Mouse (Mus musculus) lung, adult 2 months (tissue): ENCODE results near the gene Lonrf2.

Source experiments
- CTCF ChIP-seq: fragments of 200-500 bp; IDR thresholded peaks from 2 replicates; pipeline ENCODE4 v1.5.1; 2011; ENCODE audit warnings: mild to moderate bottlenecking, low read length, control low read depth; ENCODE audit not compliant: insufficient read depth
- POLR2A ChIP-seq: fragments of 200-500 bp; IDR thresholded peaks from 2 replicates; pipeline ENCODE4 v1.6.1; 2011; ENCODE audit warnings: low read depth, mild to moderate bottlenecking, control low read depth, low read length, borderline replicate concordance; ENCODE audit errors: extremely low read depth

- TF ChIP-seq CTCF (no peak), POLR2A (no peak)
Observed at GRCm38 (mm10) chr1:38860867-38861524, 24.5 kb upstream of the Lonrf2 start.
